Mouse (Mus musculus) liver, adult 2 months (tissue): ENCODE results near the gene Proser3. TPM values are rescaled to one million over a fixed set of nuclear protein-coding genes. Genes with fewer than 3 reads are reported as not detected.

ENCODE experiments used
- DNase-seq: peaks from one replicate; pipeline ENCODE4 v3.0.0-alpha.2; 2011; ENCODE audit warnings: low read depth, low spot score; ENCODE audit errors: extremely low read depth
- H3K27ac ChIP-seq: fragments of 200-500 bp; replicated peaks from 2 replicates; pipeline ENCODE4 v1.5.1; 2012; ENCODE audit warnings: low read depth, mild to moderate bottlenecking, control low read depth, inconsistent platforms, low read length; ENCODE audit not compliant: insufficient read depth
- H3K27me3 ChIP-seq: fragments of 200-500 bp; 2 replicates; pipeline ENCODE4 v1.6.1; 2012; ENCODE audit warnings: mild to moderate bottlenecking, moderate library complexity, low read length, inconsistent platforms; ENCODE audit not compliant: control insufficient read depth, insufficient read depth
- H3K36me3 ChIP-seq: fragments of 200-500 bp; 2 replicates; pipeline ENCODE4 v1.6.1; 2012; ENCODE audit warnings: low read length, inconsistent platforms; ENCODE audit not compliant: control insufficient read depth, insufficient read depth
- H3K4me1 ChIP-seq: fragments of 200-500 bp; 2 replicates; pipeline ENCODE4 v1.6.1; 2011; ENCODE audit warnings: low read length; ENCODE audit not compliant: control insufficient read depth, insufficient read depth
- H3K4me3 ChIP-seq: fragments of 200-500 bp; 2 replicates; pipeline ENCODE4 v1.5.1; 2011; ENCODE audit warnings: low read depth, mild to moderate bottlenecking, control low read depth, low read length, moderate library complexity; ENCODE audit not compliant: insufficient read depth
- H3K79me2 ChIP-seq: fragments of 200-500 bp; 2 replicates; pipeline ENCODE4 v1.6.1; 2012; ENCODE audit warnings: inconsistent platforms, mild to moderate bottlenecking, low read length, moderate library complexity; ENCODE audit not compliant: control insufficient read depth, insufficient read depth
- H3K9ac ChIP-seq: fragments of 200-500 bp; 2 replicates; pipeline ENCODE4 v1.6.1; 2012; ENCODE audit warnings: low read depth, mild to moderate bottlenecking, control low read depth, inconsistent platforms, low read length
- CTCF ChIP-seq: fragments of 200-500 bp; IDR thresholded peaks from 2 replicates; pipeline ENCODE4 v1.5.1; 2011; ENCODE audit warnings: low read depth, low read length, control low read depth
- POLR2A ChIP-seq: fragments of 200-500 bp; IDR thresholded peaks from 2 replicates; pipeline ENCODE4 v1.6.1; 2011; ENCODE audit warnings: low read length, control low read depth; ENCODE audit not compliant: insufficient read depth; ENCODE audit errors: extremely low read depth
- WGBS: fragments of 180-500 bp; shearing (Covaris S2); methylation state at CpG from one replicate; pipeline ENCODE4 v1.1.7; 2018; 5-methylcytosine and 5-hydroxymethylcytosine counted together
- polyA plus RNA-seq: library from polyadenylated mRNA; depleted of rRNA; stranded (reverse); fragments of >200 nt; gene quantifications from 2 replicates; pipeline ENCODE4 v1.2.3, GENCODE M21; 2012
- total RNA-seq: library from RNA; depleted of rRNA; stranded (reverse); fragments of >200 nt; gene quantifications from 2 replicates; pipeline ENCODE4 v1.2.3, GENCODE M21; 2014

Gene Proser3
- total and polyA plus RNA-seq, 2 experiments = 1.6 to 4.5 TPM

- WGBS = 81% methylated on average over 5 of the region's 5 CpGs
- H3K27me3 ChIP-seq = no peaks in the 10 kb centered on the region
Measured at GRCm38 (mm10) chr7:30596093-30596492, 44.0 kb upstream of the Proser3 start.

DNA sequence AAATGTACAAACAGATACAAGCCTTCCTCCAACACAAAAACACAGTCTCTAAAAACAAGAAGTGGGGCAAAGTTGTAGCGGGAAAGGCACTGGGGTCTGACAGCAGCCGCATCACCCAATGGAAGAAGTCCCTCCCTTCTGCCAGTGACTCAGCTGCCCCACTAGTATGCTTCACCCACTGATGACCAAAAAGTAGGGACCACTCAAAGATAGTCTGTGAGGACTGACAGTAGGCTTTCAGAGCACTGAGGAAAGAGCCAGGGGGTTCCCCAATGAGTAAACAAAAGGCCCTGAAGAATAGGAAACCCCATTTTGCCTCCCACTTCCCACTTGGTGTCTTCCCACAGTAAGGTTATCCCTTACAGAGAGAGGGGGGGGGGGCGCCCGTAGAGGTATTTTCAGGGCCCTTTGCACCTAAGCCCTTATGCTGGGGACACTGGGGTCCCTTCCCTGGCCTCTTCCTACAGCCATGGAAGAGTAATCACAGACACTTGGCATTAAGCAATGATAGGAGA, 42.5 kb upstream of the Proser3 start:
- DNase-seq = no peak
- Histone ChIP-seq H3K4me1 (peaks cover 5% of the 10 kb centered on the region; the same call in 1 of the 2 replicates), H3K27ac (no peak overlapping the region), H3K9ac (no peak overlapping the region), H3K36me3 (no peaks in the 10 kb centered on the region), H3K79me2 (no peaks in the 10 kb centered on the region; the same call in 1 of the 2 replicates), H3K27me3 (no peaks in the 10 kb centered on the region), H3K4me3 (no peak overlapping the region)
- TF ChIP-seq POLR2A = no peak
- no peak for TF ChIP-seq CTCF
- WGBS = 69% methylated on average over 4 of the region's 4 CpGs

More at GRCm38 (mm10) chr7:30596093-30596492, 44.0 kb upstream of the Proser3 start:
- H3K36me3 ChIP-seq = no peaks in the 10 kb centered on the region
- H3K4me1 ChIP-seq = peaks cover 4% of the 10 kb centered on the region; the same call in 1 of the 2 replicates
- H3K27ac ChIP-seq = no peak overlapping the region
- no peaks in the 10 kb centered on the region; the same call in 1 of the 2 replicates for H3K79me2 ChIP-seq
- H3K9ac ChIP-seq = no peak overlapping the region
- DNase-seq = no peak
- TF ChIP-seq CTCF = no peak
- no peak for TF ChIP-seq POLR2A
- H3K4me3 ChIP-seq = no peak overlapping the region

DNA sequence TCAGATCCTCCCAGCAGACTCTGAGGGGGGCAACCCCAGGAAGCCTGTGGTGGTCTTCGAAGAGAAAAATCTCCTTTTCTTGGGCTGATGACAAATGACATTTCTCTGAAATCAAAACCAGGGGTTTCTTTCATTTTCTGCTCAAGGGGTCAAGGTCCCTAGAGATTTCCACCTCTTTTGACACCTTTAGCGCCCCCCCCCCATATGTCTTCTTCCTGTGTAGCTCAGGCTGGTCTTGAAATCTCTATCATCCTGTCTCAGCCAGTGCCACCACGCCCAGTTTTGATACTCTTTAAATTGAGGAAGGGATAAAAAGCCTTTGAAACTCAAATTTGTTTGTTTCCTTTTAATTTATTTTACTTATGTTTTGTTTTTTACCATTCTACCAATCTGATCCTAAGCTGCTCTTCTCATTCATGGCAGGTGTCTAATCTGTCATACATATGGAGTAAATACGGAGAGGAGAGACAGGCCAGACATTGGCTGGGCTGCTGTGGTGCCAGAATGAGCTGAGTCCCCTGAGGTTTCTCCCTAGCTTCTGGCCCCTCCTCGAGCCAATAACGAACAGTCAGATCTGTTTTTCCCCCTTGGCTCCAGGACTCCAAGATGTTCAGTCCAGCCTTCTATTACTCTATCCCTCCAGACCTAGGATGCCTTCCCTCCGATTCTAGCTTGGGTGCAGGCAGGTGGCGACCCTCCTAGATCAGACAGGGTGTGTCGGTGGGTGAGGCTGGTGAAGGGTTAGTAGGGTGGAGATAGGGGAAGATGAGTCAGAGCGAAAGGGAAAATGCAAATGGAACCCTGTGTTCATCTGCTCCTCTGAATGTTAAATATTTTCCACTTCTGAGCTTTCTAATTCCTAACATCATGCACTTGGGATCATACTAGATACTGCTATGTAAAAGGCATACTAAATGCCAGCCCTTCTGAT, 41.7 kb upstream of the Proser3 start:
- Histone ChIP-seq H3K27ac (no peak overlapping the region), H3K36me3 (no peaks in the 10 kb centered on the region), H3K4me3 (no peak overlapping the region), H3K4me1 (peaks cover 5% of the 10 kb centered on the region; the same call in 1 of the 2 replicates), H3K9ac (no peak overlapping the region), H3K79me2 (no peaks in the 10 kb centered on the region; the same call in 1 of the 2 replicates), H3K27me3 (no peaks in the 10 kb centered on the region)
- 86% methylated on average over 10 of the region's 10 CpGs for WGBS
- DNase-seq = no peak
- no peak for TF ChIP-seq POLR2A
- no peak for TF ChIP-seq CTCF

DNA sequence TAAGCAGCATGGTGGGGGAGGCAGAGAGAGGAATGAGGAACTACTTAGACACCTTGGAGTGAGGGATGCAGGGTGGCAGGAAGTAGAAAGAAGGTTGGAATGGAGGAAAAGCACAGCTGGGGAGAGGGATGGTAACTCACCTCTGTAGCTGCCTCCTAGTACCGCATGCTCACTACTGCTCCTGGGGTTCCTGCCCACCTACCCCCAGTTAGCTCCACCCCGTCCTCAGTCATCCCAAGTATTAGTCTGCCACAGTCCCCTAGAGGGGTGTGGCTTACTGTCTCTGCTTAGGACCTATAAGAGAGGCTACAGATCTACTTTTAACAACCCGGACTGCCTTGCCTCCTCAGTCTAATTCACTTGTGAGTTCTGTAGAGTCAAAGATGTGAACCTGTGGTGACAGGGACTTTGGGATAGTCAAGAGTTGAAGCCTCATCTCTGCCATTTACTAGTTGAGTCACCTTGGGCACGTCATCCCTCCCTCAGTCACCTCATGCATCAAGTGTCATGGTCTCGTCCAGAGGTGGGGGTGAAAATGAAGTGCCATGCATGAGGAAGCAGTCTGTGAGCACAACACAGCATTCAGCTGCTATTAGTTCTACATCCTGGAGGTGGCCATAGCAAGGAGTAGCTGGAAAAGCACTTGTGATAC, 40.8 kb upstream of the Proser3 start:
- no peaks in the 10 kb centered on the region for H3K36me3 ChIP-seq
- TF ChIP-seq CTCF = no peak
- H3K79me2 ChIP-seq = peaks cover 4% of the 10 kb centered on the region; the same call in 1 of the 2 replicates
- H3K4me1 ChIP-seq = peaks cover 5% of the 10 kb centered on the region; the same call in 1 of the 2 replicates
- H3K27ac ChIP-seq = no peak overlapping the region
- H3K27me3 ChIP-seq = no peaks in the 10 kb centered on the region
- no peak for DNase-seq
- 83% methylated on average over 5 of the region's 5 CpGs for WGBS
- H3K4me3 ChIP-seq = no peak overlapping the region
- no peak overlapping the region for H3K9ac ChIP-seq

GRCm38 (mm10) chr7:30591605-30591951, 39.5 kb upstream of the Proser3 start:
- H3K79me2 ChIP-seq = peaks cover 15% of the 10 kb centered on the region
- 88% methylated on average over 4 of the region's 4 CpGs for WGBS
- H3K4me3 ChIP-seq = no peak overlapping the region
- peaks cover 7% of the 10 kb centered on the region; the same call in 1 of the 2 replicates for H3K4me1 ChIP-seq
- TF ChIP-seq CTCF = no peak
- TF ChIP-seq POLR2A = no peak
- H3K36me3 ChIP-seq = no peaks in the 10 kb centered on the region
- DNase-seq = no peak
- no peaks in the 10 kb centered on the region for H3K27me3 ChIP-seq
- H3K9ac ChIP-seq = no peak overlapping the region
- no peak overlapping the region for H3K27ac ChIP-seq
